ENCODE assay signal across 20 mouse cellular contexts in the genomic region with DNA sequence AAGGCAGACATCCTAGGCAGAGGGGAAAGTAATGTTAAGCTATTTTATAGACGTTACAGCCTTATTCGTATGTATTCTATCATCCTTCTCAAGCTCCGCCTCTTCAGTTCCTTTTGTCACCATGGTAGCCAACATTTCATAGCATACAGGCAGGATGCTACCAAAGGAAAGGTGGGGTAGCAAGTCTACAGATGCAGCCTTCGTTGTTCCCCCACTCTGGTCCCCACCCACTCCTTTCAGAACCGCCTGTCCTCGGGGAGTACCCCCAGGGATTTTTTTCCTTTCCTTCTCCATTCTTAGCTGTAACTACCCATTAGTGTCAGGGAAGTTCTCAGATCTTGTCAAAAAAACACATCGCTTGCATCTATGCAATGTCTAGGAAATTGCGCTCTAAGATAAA. TPM values are rescaled to one million over a fixed set of nuclear protein-coding genes. Genes with fewer than 3 reads are reported as not detected.
"Had no signal": no experiment of that assay in that cellular context is flagged by ENCODE, and none has a peak within 500 bp of the region (broad histone marks: within the 10 kb centered on the region; RNA-seq: fewer than 3 reads in every experiment).

No protein-coding gene starts in this region.

- H3K27ac ChIP-seq: lung, embryonic 15.5 days; macrophage; midbrain, embryonic 13.5 days; midbrain, embryonic 15.5 days; neural tube, embryonic 12.5 days; stomach, embryonic 15.5 days; stomach, postnatal 0 days had no signal

- H3K9ac ChIP-seq: lung, embryonic 15.5 days; midbrain, embryonic 13.5 days; midbrain, embryonic 15.5 days; neural tube, embryonic 12.5 days; stomach, embryonic 15.5 days had no signal

- DNase-seq: lung, adult 2 months; lung, postnatal 14 days; lung, postnatal 36 days; right cerebral cortex, postnatal 14 days; thymus, adult 2 months; thymus, postnatal 25 days; thymus, postnatal 4 days had no signal

- H3K9me3 ChIP-seq: lung, embryonic 15.5 days; megakaryocyte, embryonic 14.5 days; midbrain, embryonic 13.5 days; midbrain, embryonic 15.5 days; neural tube, embryonic 12.5 days; stomach, embryonic 15.5 days had no signal

- H3K4me2 ChIP-seq: lung, embryonic 15.5 days; midbrain, embryonic 11.5 days; midbrain, embryonic 13.5 days; midbrain, embryonic 15.5 days; neural tube, embryonic 12.5 days; stomach, embryonic 15.5 days had no signal

- H3K27me3 ChIP-seq: lung, embryonic 15.5 days; midbrain, embryonic 13.5 days; midbrain, embryonic 15.5 days; neural tube, embryonic 12.5 days; stomach, embryonic 15.5 days had no signal

- H3K4me1 ChIP-seq: lung, embryonic 15.5 days; megakaryocyte, embryonic 14.5 days; midbrain, embryonic 13.5 days; midbrain, embryonic 15.5 days; neural tube, embryonic 12.5 days had no signal

- H3K4me3 ChIP-seq: lung, embryonic 15.5 days; megakaryocyte, embryonic 14.5 days; midbrain, embryonic 13.5 days; midbrain, embryonic 15.5 days; neural tube, embryonic 12.5 days; stomach, embryonic 15.5 days had no signal

- H3K36me3 ChIP-seq: lung, embryonic 15.5 days; midbrain, embryonic 13.5 days; midbrain, embryonic 15.5 days; neural tube, embryonic 12.5 days; stomach, embryonic 15.5 days had no signal

- ATAC-seq: lung, postnatal 0 days; midbrain, embryonic 13.5 days; midbrain, embryonic 15.5 days had no signal

RNA-seq across cellular contexts. Expression of a gene that starts 14.7 kb away (rescaled TPM):
- total RNA-seq: megakaryocyte progenitor cell, adult 5-6 weeks; monocyte, adult 5-6 weeks; neutrophil, adult 5-6 weeks had no signal
- polyA plus RNA-seq: macrophage had no signal
